Mouse (Mus musculus) CH12.LX (cell line): ENCODE results near the gene Klhl35. TPM values are rescaled to one million over a fixed set of nuclear protein-coding genes. Genes with fewer than 3 reads are reported as not detected.

ENCODE experiments used
- DNase-seq: peaks from one replicate; pipeline ENCODE4 v3.0.0-alpha.2; 2013; ENCODE audit errors: extremely low read depth
- H3K27ac ChIP-seq: 2 replicates; pipeline ENCODE4 v1.5.1; 2012; ENCODE audit warnings: low read depth, mild to moderate bottlenecking, control low read depth, moderate library complexity; ENCODE audit not compliant: insufficient read depth
- H3K27me3 ChIP-seq: replicated peaks from 2 replicates; pipeline ENCODE3; 2012; ENCODE audit warnings: inconsistent platforms
- H3K36me3 ChIP-seq, 2 experiments: replicated peaks in 1 of 2; 2 replicates each; pipeline versions ENCODE3 to v1.6.1; 2012; ENCODE audit warnings: inconsistent platforms in 1 of 2, low read length in 1 of 2, mild to moderate bottlenecking in 1 of 2, mixed read lengths in 1 of 2, moderate library complexity in 1 of 2; ENCODE audit not compliant: control insufficient read depth in 1 of 2, insufficient read depth in 1 of 2
- H3K4me1 ChIP-seq, 2 experiments: 2 replicates each; pipeline ENCODE4 v1.6.1; 2012; ENCODE audit warnings: inconsistent platforms in 1 of 2, moderate library complexity in 1 of 2; ENCODE audit not compliant: insufficient read depth in 2 of 2, control insufficient read depth in 1 of 2
- H3K4me2 ChIP-seq: 2 replicates; pipeline ENCODE4 v1.6.1; 2012; ENCODE audit warnings: low read depth, mild to moderate bottlenecking, control low read depth; ENCODE audit not compliant: poor library complexity, insufficient read depth, severe bottlenecking
- H3K4me3 ChIP-seq, 3 experiments: fragments of 150-350 bp in 1 of 3; sonication (generic) in 1 of 3; replicated peaks in 1 of 3; 2 replicates each; pipeline versions ENCODE3 to v1.5.1; 2011 to 2012; ENCODE audit warnings: low read depth in 2 of 3, low read length in 2 of 3, mild to moderate bottlenecking in 2 of 3, moderate library complexity in 2 of 3, control low read depth in 1 of 3, improper control_type of control experiment in 1 of 3, inconsistent platforms in 1 of 3, mixed read lengths in 1 of 3; ENCODE audit not compliant: poor library complexity in 1 of 3
- H3K79me2 ChIP-seq: replicated peaks from 2 replicates; pipeline ENCODE4 v1.6.1; 2012; ENCODE audit warnings: mild to moderate bottlenecking, moderate library complexity; ENCODE audit not compliant: control insufficient read depth, poor library complexity, insufficient read depth, severe bottlenecking; ENCODE audit errors: extremely low read depth
- H3K9ac ChIP-seq: 2 replicates; pipeline ENCODE4 v1.6.1; 2012; ENCODE audit warnings: low read depth, mild to moderate bottlenecking, control low read depth, moderate library complexity; ENCODE audit not compliant: insufficient read depth
- H3K9me3 ChIP-seq: replicated peaks from 2 replicates; pipeline ENCODE3; 2012; ENCODE audit warnings: low read length, inconsistent platforms, mixed read lengths
- CHD1 ChIP-seq: IDR thresholded peaks from 2 replicates; pipeline ENCODE4 v1.6.1; 2012; ENCODE audit warnings: low read depth, low read length, improper control_type of control experiment, inconsistent platforms
- CTCF ChIP-seq, 2 experiments: IDR thresholded peaks in 1 of 2; conservative IDR thresholded peaks in 1 of 2; 2 replicates each; pipeline ENCODE4 v1.5.1; 2011 to 2012; ENCODE audit warnings: low read depth in 2 of 2, low read length in 2 of 2, improper control_type of control experiment in 1 of 2, inconsistent platforms in 1 of 2, mild to moderate bottlenecking in 1 of 2, moderate library complexity in 1 of 2
- E2F4 ChIP-seq: IDR thresholded peaks from 2 replicates; pipeline ENCODE4 v1.6.1; 2011; ENCODE audit warnings: low read depth, low read length, improper control_type of control experiment; ENCODE audit not compliant: insufficient replicate concordance
- ELF1 ChIP-seq: IDR thresholded peaks from 2 replicates; pipeline ENCODE4 v1.6.1; 2014; ENCODE audit warnings: low read depth, mild to moderate bottlenecking, inconsistent platforms, low read length, improper control_type of control experiment
- EP300 ChIP-seq: IDR thresholded peaks from 2 replicates; pipeline ENCODE4 v1.6.1; 2011; ENCODE audit warnings: low read length, improper control_type of control experiment
- GABPA ChIP-seq: IDR thresholded peaks from 2 replicates; pipeline ENCODE4 v1.6.1; 2012; ENCODE audit warnings: low read depth, low read length, improper control_type of control experiment, inconsistent platforms; ENCODE audit not compliant: insufficient replicate concordance
- HCFC1 ChIP-seq: IDR thresholded peaks from 2 replicates; pipeline ENCODE4 v1.6.1; 2012; ENCODE audit warnings: low read depth, mild to moderate bottlenecking, inconsistent platforms, low read length, improper control_type of control experiment
- IRF4 ChIP-seq: IDR thresholded peaks from 2 replicates; pipeline ENCODE4 v1.6.1; 2014; ENCODE audit warnings: low read depth, mild to moderate bottlenecking, inconsistent platforms, low read length, improper control_type of control experiment
- JUN ChIP-seq: IDR thresholded peaks from 2 replicates; pipeline ENCODE4 v1.6.1; 2011; ENCODE audit warnings: low read depth, mild to moderate bottlenecking, low read length, improper control_type of control experiment, moderate library complexity; ENCODE audit not compliant: insufficient read depth
- JUND ChIP-seq: conservative IDR thresholded peaks from 2 replicates; pipeline ENCODE4 v1.6.1; 2011; ENCODE audit warnings: low read depth, low read length, improper control_type of control experiment
- KAT2A ChIP-seq: IDR thresholded peaks from 2 replicates; pipeline ENCODE4 v1.6.1; 2012; ENCODE audit warnings: low read length, improper control_type of control experiment, inconsistent platforms; ENCODE audit not compliant: insufficient replicate concordance
- MAFK ChIP-seq: IDR thresholded peaks from 2 replicates; pipeline ENCODE4 v1.6.1; 2011; ENCODE audit warnings: low read length, improper control_type of control experiment; ENCODE audit not compliant: insufficient replicate concordance
- MAZ ChIP-seq: IDR thresholded peaks from 2 replicates; pipeline ENCODE4 v1.6.1; 2012; ENCODE audit warnings: low read depth, mild to moderate bottlenecking, inconsistent platforms, low read length, improper control_type of control experiment, moderate library complexity
- MEF2A ChIP-seq: IDR thresholded peaks from 2 replicates; pipeline ENCODE4 v1.6.1; 2014; ENCODE audit warnings: low read depth, mild to moderate bottlenecking, inconsistent platforms, low read length, improper control_type of control experiment, borderline replicate concordance
- NELFE ChIP-seq: IDR thresholded peaks from 2 replicates; pipeline ENCODE4 v1.6.1; 2011; ENCODE audit warnings: low read depth, low read length, improper control_type of control experiment
- POLR2A ChIP-seq: IDR thresholded peaks from 2 replicates; pipeline ENCODE4 v1.6.1; 2011; ENCODE audit warnings: low read depth, mild to moderate bottlenecking, improper control_type of control experiment, low read length
- POLR2AphosphoS2 ChIP-seq: IDR thresholded peaks from 2 replicates; pipeline ENCODE4 v1.6.1; 2011; ENCODE audit warnings: low read depth, low read length, improper control_type of control experiment
- RCOR1 ChIP-seq: conservative IDR thresholded peaks from 2 replicates; pipeline ENCODE4 v1.6.1; 2012; ENCODE audit warnings: low read depth, mild to moderate bottlenecking, inconsistent platforms, low read length, improper control_type of control experiment
- SMC3 ChIP-seq: IDR thresholded peaks from 2 replicates; pipeline ENCODE4 v1.6.1; 2011; ENCODE audit warnings: low read depth, low read length, improper control_type of control experiment
- ZMIZ1 ChIP-seq: IDR thresholded peaks from 2 replicates; pipeline ENCODE4 v1.6.1; 2012; ENCODE audit warnings: low read depth, mild to moderate bottlenecking, inconsistent platforms, low read length, improper control_type of control experiment
- dilution Hi-C: fragments of 300-500 bp; cut with MboI; formaldehyde crosslinking; loops from 2 replicates; pipeline ENCODE4 v1.14.3; 2020; ENCODE audit warnings: low sequenced_read_pairs; ENCODE audit not compliant: extremely low pct_unique_long_range_greater_than_20kb, extremely low pct_ligation_motif_present
- in situ Hi-C: fragments of 300-500 bp; cut with MboI; formaldehyde crosslinking; loops from 3 replicates; pipeline ENCODE4 v1.14.3; 2019; ENCODE audit warnings: low sequenced_read_pairs, low pct_ligation_motif_present, low pct_unique_long_range_greater_than_20kb, mixed read lengths
- polyA plus RNA-seq: library from polyadenylated mRNA; unstranded; fragments of >175 nt; gene quantifications from 2 replicates; pipeline ENCODE4 v1.2.1, GENCODE M21; 2012; ENCODE audit warnings: low read depth; ENCODE audit not compliant: insufficient read length
- total RNA-seq, 2 experiments: library from RNA; depleted of rRNA; stranded (reverse); fragments of 300-350 nt in 1 of 2; fragments of >200 nt in 1 of 2; gene quantifications; 2 replicates each; pipeline ENCODE4 v1.2.3; 2012 to 2014

Gene Klhl35
- total and polyA plus RNA-seq, 3 experiments: not detected

GRCm38 (mm10) chr7:99474836-99475561 lies 9.2 kb downstream of the Klhl35 start:
- peaks cover 33% of the 10 kb centered on the region for H3K79me2 ChIP-seq
- TF ChIP-seq ZMIZ1 (peak; percentile 29; the same call in 1 of the 2 replicates), MEF2A (no peak), POLR2A (no peak)
- H3K36me3 ChIP-seq: peaks cover 66 to 92% of the 10 kb centered on the region in 2 experiments
- no peak for DNase-seq
- no peak overlapping the region for H3K9ac ChIP-seq
- in situ Hi-C loops: no loop called here
- H3K4me3 ChIP-seq: no peak overlapping the region
- H3K27me3 ChIP-seq: no peaks in the 10 kb centered on the region
- H3K4me2 ChIP-seq: no peak overlapping the region
- no peaks in the 10 kb centered on the region for H3K9me3 ChIP-seq
- H3K4me1 ChIP-seq: peaks cover 10 to 37% of the 10 kb centered on the region in 2 experiments
- H3K27ac ChIP-seq: peak overlapping the region; percentile 26; the same call in 1 of the 2 replicates
- dilution Hi-C loops: no loop called here

- DNase-seq: no peak
Measured at GRCm38 (mm10) chr7:99475562-99475911, 9.7 kb downstream of the Klhl35 start.

GRCm38 (mm10) chr7:99476558-99477114 lies 10.8 kb downstream of the Klhl35 start:
- H3K79me2 ChIP-seq: peaks cover 49% of the 10 kb centered on the region
- in situ Hi-C loops: no loop called here
- H3K36me3 ChIP-seq: peaks cover 79 to 94% of the 10 kb centered on the region in 2 experiments
- DNase-seq: no peak
- TF ChIP-seq NELFE (no peak), MAZ (no peak), E2F4 (no peak), RCOR1 (no peak), CHD1 (no peak), MAFK (no peak), KAT2A (no peak), CTCF (conservative IDR thresholded peaks at IDR 0.05 in 1 of 2, IDR thresholded peaks at IDR 0.05 in 1 of 2; ENCODE audit: low read depth in 2 of 2, low read length in 2 of 2) (no peak), ZMIZ1 (peak; percentile 0; the same call in 1 of the 2 replicates), HCFC1 (no peak), POLR2AphosphoS2 (peak; percentile 90), MEF2A (no peak)
- H3K27me3 ChIP-seq: no peaks in the 10 kb centered on the region
- H3K9me3 ChIP-seq: no peaks in the 10 kb centered on the region
- H3K27ac ChIP-seq: no peak overlapping the region
- dilution Hi-C loops: no loop called here
- H3K9ac ChIP-seq: no peak overlapping the region
- H3K4me3 ChIP-seq: no peak overlapping the region
- H3K4me1 ChIP-seq: peaks cover 19 to 53% of the 10 kb centered on the region in 2 experiments
- H3K4me2 ChIP-seq: no peak overlapping the region

More at GRCm38 (mm10) chr7:99475562-99475911, 9.7 kb downstream of the Klhl35 start:
- peaks cover 14 to 42% of the 10 kb centered on the region in 2 experiments for H3K4me1 ChIP-seq
- TF ChIP-seq ELF1: no peak
- no peak for TF ChIP-seq JUN
- no peak for TF ChIP-seq POLR2AphosphoS2
- TF ChIP-seq SMC3: no peak
- no peak for TF ChIP-seq E2F4
- no peak for TF ChIP-seq EP300
- no peak for TF ChIP-seq GABPA
- no peak for TF ChIP-seq JUND
- no peak for TF ChIP-seq IRF4
- TF ChIP-seq, all 38 proteins: peak for 0
- Histone ChIP-seq H3K36me3 (peaks cover 71 to 94% of the 10 kb centered on the region in 2 experiments), H3K9ac (no peak overlapping the region), H3K27me3 (no peaks in the 10 kb centered on the region), H3K4me2 (no peak overlapping the region), H3K27ac (no peak overlapping the region), H3K9me3 (no peaks in the 10 kb centered on the region), H3K4me3 (no peak overlapping the region), H3K79me2 (peaks cover 38% of the 10 kb centered on the region)
- in situ Hi-C loops (no loop called here), dilution Hi-C loops (no loop called here)
